Mouse (Mus musculus) intestine, embryonic 16.5 days (tissue): ENCODE data around the gene Atp1a1. TPM values are rescaled to one million over a fixed set of nuclear protein-coding genes. Genes with fewer than 3 reads are reported as not detected.

ENCODE experiments used
- ATAC-seq: fragments of 200-750 bp; cut with Nextera tagmentation; 2 replicates; pipeline ENCODE4 v1.8.0; 2017; ENCODE audit warnings: moderate TSS enrichment, moderate library complexity
- H3K27ac ChIP-seq: fragments of 300-500 bp; sonication (generic); 2 replicates; pipeline ENCODE4 v1.5.1; 2014; ENCODE audit warnings: mild to moderate bottlenecking, low read length
- H3K27me3 ChIP-seq: fragments of 300-500 bp; sonication (generic); replicated peaks from 2 replicates; pipeline ENCODE4 v1.6.1; 2014; ENCODE audit warnings: low read length, control low read depth, mixed read lengths; ENCODE audit not compliant: control insufficient read depth, insufficient read depth
- H3K36me3 ChIP-seq: fragments of 300-500 bp; sonication (generic); 2 replicates; pipeline ENCODE4 v1.6.1; 2014; ENCODE audit warnings: low read length, control low read depth; ENCODE audit not compliant: control insufficient read depth, insufficient read depth
- H3K4me1 ChIP-seq: fragments of 300-500 bp; sonication (generic); 2 replicates; pipeline ENCODE4 v1.6.1; 2014; ENCODE audit warnings: low read length, control low read depth, mixed read lengths; ENCODE audit not compliant: control insufficient read depth, insufficient read depth
- H3K4me2 ChIP-seq: fragments of 300-500 bp; sonication (generic); 2 replicates; pipeline ENCODE4 v1.6.1; 2014; ENCODE audit warnings: low read depth, low read length, control low read depth
- H3K4me3 ChIP-seq: fragments of 300-500 bp; sonication (generic); 2 replicates; pipeline ENCODE4 v1.5.1; 2014; ENCODE audit warnings: mild to moderate bottlenecking, low read length
- H3K9ac ChIP-seq: fragments of 300-500 bp; sonication (generic); 2 replicates; pipeline ENCODE4 v1.6.1; 2014; ENCODE audit warnings: low read depth, low read length
- H3K9me3 ChIP-seq: fragments of 300-500 bp; sonication (generic); 2 replicates; pipeline ENCODE4 v1.6.1; 2016; ENCODE audit warnings: low read length, control low read depth; ENCODE audit not compliant: control insufficient read depth
- WGBS: fragments of 180-500 bp; shearing (Covaris S2); extraction: QIAGEN DNeasy Blood & Tissue Kit; methylation state at CpG from one replicate; pipeline ENCODE4 v1.1.7; 2014; 5-methylcytosine and 5-hydroxymethylcytosine counted together
- polyA plus RNA-seq: library from polyadenylated mRNA; unstranded; fragments of >200 nt; fragmentation: Nextera tagmentation; extraction: Ambion mirVana; gene quantifications from 2 replicates; pipeline ENCODE4 v1.2.1, GENCODE M21; 2015

Atp1a1 gene
- polyA plus RNA-seq, 1 experiment from 2014 or later: 262 TPM

DNA sequence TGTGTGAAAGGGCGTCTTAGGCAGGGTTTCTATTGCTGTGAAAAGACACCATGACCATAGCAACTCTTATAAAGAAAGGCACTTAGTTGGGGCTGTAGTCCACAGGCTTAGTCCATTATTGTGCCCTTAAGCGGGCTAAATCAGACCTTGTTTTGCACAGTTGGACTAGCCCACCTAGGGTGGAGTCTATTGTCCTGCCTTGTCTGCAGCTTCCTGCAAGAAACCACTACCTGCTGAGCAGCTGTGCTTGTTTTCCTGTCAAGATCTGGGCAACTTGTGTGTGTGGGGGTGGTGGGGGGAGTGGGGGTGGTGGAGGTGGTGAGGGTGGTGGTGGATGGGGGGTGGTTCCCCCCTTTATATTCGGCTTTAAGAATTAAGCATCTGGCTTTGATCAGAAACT is 34.2 kb downstream of the Atp1a1 start:
- H3K9me3 ChIP-seq: no peaks in the 10 kb centered on the region
- H3K4me3 ChIP-seq: no peak overlapping the region
- 88% methylated on average over 3 of the region's 3 CpGs for WGBS
- H3K9ac ChIP-seq: no peak overlapping the region
- H3K4me1 ChIP-seq: 0 out of 2 replicates have a peak, but pooled peaks cover 3% of the 10 kb centered on the region
- no peak overlapping the region for H3K27ac ChIP-seq
- H3K27me3 ChIP-seq: no peaks in the 10 kb centered on the region
- H3K4me2 ChIP-seq: no peak overlapping the region
- peaks cover 3% of the 10 kb centered on the region; the same call in 1 of the 2 replicates for H3K36me3 ChIP-seq
- ATAC-seq: no peak

DNA sequence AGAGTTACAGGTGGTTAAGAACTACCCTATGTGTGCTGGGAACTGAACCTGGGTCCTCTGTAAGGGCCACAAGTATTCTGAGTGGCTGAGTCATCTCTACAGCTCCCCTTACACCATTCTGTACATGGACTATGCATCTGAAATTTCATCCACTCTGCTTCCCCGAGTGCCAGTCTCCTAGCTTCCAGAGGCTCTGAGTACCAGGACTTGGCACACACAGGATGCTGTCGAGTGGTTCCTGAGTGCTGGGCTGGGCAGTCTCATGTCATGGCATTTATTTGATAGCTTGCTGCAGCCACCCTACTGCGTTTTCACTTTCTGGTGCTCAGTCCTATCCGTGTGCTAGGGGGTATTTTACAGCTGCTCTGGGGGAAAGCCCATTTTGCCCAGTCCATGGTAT is 35.9 kb downstream of the Atp1a1 start:
- ATAC-seq: no peak
- no peak overlapping the region for H3K4me2 ChIP-seq
- no peak overlapping the region for H3K27ac ChIP-seq
- no peaks in the 10 kb centered on the region for H3K27me3 ChIP-seq
- H3K4me3 ChIP-seq: no peak overlapping the region
- H3K4me1 ChIP-seq: 0 out of 2 replicates have a peak, but pooled peaks cover 3% of the 10 kb centered on the region
- H3K9me3 ChIP-seq: no peaks in the 10 kb centered on the region
- 82% methylated on average over 4 of the region's 4 CpGs for WGBS
- H3K36me3 ChIP-seq: no peaks in the 10 kb centered on the region
- no peak overlapping the region for H3K9ac ChIP-seq

DNA sequence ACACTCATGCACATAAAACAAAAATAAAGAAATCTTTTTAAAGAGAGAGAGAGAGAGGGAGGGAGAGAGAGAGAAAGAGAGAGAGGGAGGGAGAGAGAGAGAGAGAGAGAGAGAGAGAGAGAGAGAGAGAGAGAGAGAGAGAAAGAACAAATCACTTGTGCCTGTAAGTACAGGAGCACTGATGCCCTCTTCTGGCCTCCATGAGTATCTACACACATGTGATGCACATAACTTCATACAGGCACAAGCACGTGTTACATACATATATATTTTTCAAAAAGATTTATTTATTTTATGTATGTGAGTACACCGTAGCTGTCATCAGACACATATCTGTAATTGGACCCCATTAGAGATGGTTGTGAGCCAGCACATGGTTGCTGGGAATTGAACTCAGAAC is 40.5 kb downstream of the Atp1a1 start:
- Histone ChIP-seq H3K4me3 (no peak overlapping the region), H3K4me1 (peaks cover 11% of the 10 kb centered on the region), H3K9ac (no peak overlapping the region), H3K27ac (no peak overlapping the region), H3K36me3 (no peaks in the 10 kb centered on the region), H3K9me3 (no peaks in the 10 kb centered on the region), H3K4me2 (no peak overlapping the region), H3K27me3 (no peaks in the 10 kb centered on the region)
- WGBS: 99% methylated on average over 2 of the region's 2 CpGs
- no peak for ATAC-seq

DNA sequence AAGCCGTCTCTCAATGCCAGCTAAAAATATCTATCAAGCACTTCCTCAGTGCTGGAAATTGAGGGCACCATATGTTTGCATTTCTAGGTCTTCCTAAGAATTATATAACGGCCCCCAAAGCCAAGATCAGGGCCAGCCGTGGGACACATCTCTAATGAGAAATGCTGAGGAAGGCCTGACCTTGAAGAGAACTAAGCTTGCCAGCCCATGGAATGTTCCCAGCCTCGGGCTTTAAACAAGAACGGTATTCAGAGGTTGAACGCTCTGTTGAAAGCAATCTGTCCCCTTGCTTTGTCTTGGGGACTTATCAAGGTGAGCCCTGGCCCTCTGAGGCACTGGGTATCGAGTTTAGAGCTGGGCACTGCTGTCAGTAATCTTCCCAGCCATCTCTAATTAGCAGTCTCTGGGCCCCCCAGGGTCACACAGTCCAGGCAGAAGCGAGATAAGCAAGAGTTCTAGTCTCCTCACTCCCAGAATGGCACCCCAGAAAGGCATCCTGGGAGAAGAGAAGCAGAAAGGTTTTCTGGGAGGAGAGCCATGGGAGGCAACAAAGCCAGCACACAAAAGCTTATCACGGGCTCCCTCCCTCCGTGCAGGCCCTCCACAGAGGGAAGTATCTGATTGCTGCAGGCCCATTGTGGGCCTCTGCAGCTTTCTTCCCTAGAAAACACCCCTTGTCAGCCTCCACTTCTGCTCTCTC is 41.8 kb downstream of the Atp1a1 start:
- peak; percentile 74 for ATAC-seq
- Histone ChIP-seq H3K9ac (no peak overlapping the region), H3K36me3 (no peaks in the 10 kb centered on the region), H3K4me3 (no peak overlapping the region), H3K9me3 (no peaks in the 10 kb centered on the region), H3K27ac (0 out of 2 replicates have a peak overlapping the region, but pooled peaks have one; percentile 39), H3K4me1 (peaks cover 11% of the 10 kb centered on the region), H3K27me3 (no peaks in the 10 kb centered on the region), H3K4me2 (no peak overlapping the region)
- 44% methylated on average over 10 of the region's 10 CpGs for WGBS

- 65% methylated on average over 5 of the region's 5 CpGs for WGBS
- Histone ChIP-seq H3K9ac (peak overlapping the region; percentile 4; the same call in 1 of the 2 replicates), H3K9me3 (no peaks in the 10 kb centered on the region), H3K4me3 (no peak overlapping the region), H3K4me2 (no peak overlapping the region), H3K4me1 (peaks cover 11% of the 10 kb centered on the region), H3K27me3 (no peaks in the 10 kb centered on the region), H3K27ac (no peak overlapping the region), H3K36me3 (no peaks in the 10 kb centered on the region)
- peak; percentile 35; the same call in 1 of the 2 replicates for ATAC-seq
Measured at GRCm38 (mm10) chr3:101561948-101562347, 42.5 kb downstream of the Atp1a1 start.

GRCm38 (mm10) chr3:101560841-101561522 is 43.5 kb downstream of the Atp1a1 start:
- no peak overlapping the region for H3K4me2 ChIP-seq
- 73% methylated on average over 9 of the region's 9 CpGs for WGBS
- H3K27ac ChIP-seq: no peak overlapping the region
- no peak overlapping the region for H3K9ac ChIP-seq
- peaks cover 11% of the 10 kb centered on the region for H3K4me1 ChIP-seq
- H3K36me3 ChIP-seq: no peaks in the 10 kb centered on the region
- no peak overlapping the region for H3K4me3 ChIP-seq
- no peak; the same call in 1 of the 2 replicates for ATAC-seq
- no peaks in the 10 kb centered on the region for H3K27me3 ChIP-seq
- H3K9me3 ChIP-seq: no peaks in the 10 kb centered on the region

DNA sequence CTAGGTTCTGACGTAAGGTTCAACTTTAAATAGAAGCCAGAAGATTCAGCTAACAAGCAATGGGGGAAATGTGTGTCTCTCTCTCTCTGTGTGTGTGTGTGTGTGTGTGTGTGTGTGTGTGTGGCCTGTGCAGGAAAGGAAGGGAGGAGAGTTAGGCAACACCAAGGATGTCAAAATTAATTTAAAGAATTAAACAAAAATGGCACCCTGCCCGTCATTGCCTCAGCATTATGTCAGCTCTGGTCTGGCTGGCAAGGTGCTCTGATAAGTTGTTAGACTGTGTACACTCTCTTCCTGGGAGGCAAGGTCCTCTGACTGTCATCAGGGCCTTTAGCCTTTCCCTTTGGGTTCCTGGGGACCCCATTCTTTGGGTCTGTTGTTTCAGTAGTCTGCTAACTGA is 47.8 kb downstream of the Atp1a1 start:
- no peak for ATAC-seq
- no peak overlapping the region for H3K9ac ChIP-seq
- no peaks in the 10 kb centered on the region for H3K36me3 ChIP-seq
- peaks cover 17% of the 10 kb centered on the region for H3K4me1 ChIP-seq
- H3K27me3 ChIP-seq: no peaks in the 10 kb centered on the region
- no peak overlapping the region for H3K4me3 ChIP-seq
- no peak overlapping the region for H3K4me2 ChIP-seq
- no peak overlapping the region for H3K27ac ChIP-seq
- no peaks in the 10 kb centered on the region for H3K9me3 ChIP-seq
- WGBS: 84% methylated on average over 2 of the region's 2 CpGs

- Histone ChIP-seq H3K4me1 (peaks cover 21% of the 10 kb centered on the region), H3K27me3 (no peaks in the 10 kb centered on the region), H3K4me2 (no peak overlapping the region), H3K4me3 (no peak overlapping the region), H3K9me3 (no peaks in the 10 kb centered on the region), H3K9ac (no peak overlapping the region), H3K27ac (no peak overlapping the region), H3K36me3 (no peaks in the 10 kb centered on the region)
- ATAC-seq: peak; percentile 62
- 66% methylated on average over 7 of the region's 7 CpGs for WGBS
Measured at GRCm38 (mm10) chr3:101552621-101553620, 51.6 kb downstream of the Atp1a1 start.
